Mouse (Mus musculus): ENCODE measurements around the gene Ncapd3. TPM values are rescaled to one million over a fixed set of nuclear protein-coding genes. Genes with fewer than 3 reads are reported as not detected.
A peak's percentile ranks its signal among the peaks of the same experiment; 100 is the strongest.

Ncapd3 gene
- polyA plus RNA-seq, 1 experiment from 2014 or later = 17.7 TPM

GRCm38 (mm10) chr9:27106081-27106480, 76.1 kb downstream of the Ncapd3 start:
- Histone ChIP-seq H3K4me3 (replicated peaks; ENCODE audit: low read length) (no peak overlapping the region), H3K27ac (no peak overlapping the region), H3K36me3 (replicated peaks; ENCODE audit: control insufficient read depth, insufficient read depth) (peaks cover 42% of the 10 kb centered on the region), H3K9me3 (ENCODE audit: control insufficient read depth, low read length) (no peaks in the 10 kb centered on the region), H3K27me3 (ENCODE audit: control insufficient read depth, insufficient read depth, low read length) (no peaks in the 10 kb centered on the region), H3K9ac (no peak overlapping the region), H3K4me1 (replicated peaks; ENCODE audit: control insufficient read depth, insufficient read depth, low read length) (0 out of 2 replicates have a peak, but pooled peaks cover 7% of the 10 kb centered on the region), H3K4me2 (replicated peaks) (no peak overlapping the region)
- peak; percentile 80 for DNase-seq (ENCODE audit: low spot score)
- peak; percentile 22; the same call in 1 of the 2 replicates for ATAC-seq (ENCODE audit: low FRiP score)
- WGBS = 45% methylated on average over 1 of the region's 1 CpGs

DNA sequence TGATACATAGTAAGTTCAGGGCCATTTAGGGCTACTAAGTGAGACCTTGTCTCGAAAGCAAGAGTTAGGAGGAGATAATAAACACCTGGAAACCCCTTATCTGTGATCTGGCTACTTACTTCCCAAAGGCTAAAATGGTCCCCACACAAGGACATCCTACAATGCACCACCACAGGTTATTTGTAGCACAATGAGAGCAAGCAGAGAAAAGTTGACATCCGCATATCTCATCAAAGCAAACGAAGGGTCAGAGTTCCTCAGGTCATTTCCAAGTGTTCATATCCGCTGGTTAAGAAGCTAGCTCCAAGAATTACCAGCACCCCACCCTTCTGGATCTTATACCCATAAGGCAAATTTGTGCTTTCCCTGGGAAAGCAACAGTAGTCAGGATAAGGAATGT, 78.5 kb downstream of the Ncapd3 start:
- H3K27me3 ChIP-seq (ENCODE audit: control insufficient read depth, insufficient read depth, low read length) = no peaks in the 10 kb centered on the region
- H3K4me1 ChIP-seq (replicated peaks; ENCODE audit: control insufficient read depth, insufficient read depth, low read length) = 0 out of 2 replicates have a peak, but pooled peaks cover 7% of the 10 kb centered on the region
- WGBS = 92% methylated on average over 4 of the region's 4 CpGs
- H3K4me2 ChIP-seq (replicated peaks) = no peak overlapping the region
- H3K9ac ChIP-seq = no peak overlapping the region
- no peak overlapping the region for H3K27ac ChIP-seq
- no peak overlapping the region for H3K4me3 ChIP-seq (replicated peaks; ENCODE audit: low read length)
- ATAC-seq (ENCODE audit: low FRiP score) (no peak), DNase-seq (ENCODE audit: low spot score) (no peak)
- no peaks in the 10 kb centered on the region for H3K9me3 ChIP-seq (ENCODE audit: control insufficient read depth, low read length)
- H3K36me3 ChIP-seq (replicated peaks; ENCODE audit: control insufficient read depth, insufficient read depth) = peaks cover 20% of the 10 kb centered on the region

DNA sequence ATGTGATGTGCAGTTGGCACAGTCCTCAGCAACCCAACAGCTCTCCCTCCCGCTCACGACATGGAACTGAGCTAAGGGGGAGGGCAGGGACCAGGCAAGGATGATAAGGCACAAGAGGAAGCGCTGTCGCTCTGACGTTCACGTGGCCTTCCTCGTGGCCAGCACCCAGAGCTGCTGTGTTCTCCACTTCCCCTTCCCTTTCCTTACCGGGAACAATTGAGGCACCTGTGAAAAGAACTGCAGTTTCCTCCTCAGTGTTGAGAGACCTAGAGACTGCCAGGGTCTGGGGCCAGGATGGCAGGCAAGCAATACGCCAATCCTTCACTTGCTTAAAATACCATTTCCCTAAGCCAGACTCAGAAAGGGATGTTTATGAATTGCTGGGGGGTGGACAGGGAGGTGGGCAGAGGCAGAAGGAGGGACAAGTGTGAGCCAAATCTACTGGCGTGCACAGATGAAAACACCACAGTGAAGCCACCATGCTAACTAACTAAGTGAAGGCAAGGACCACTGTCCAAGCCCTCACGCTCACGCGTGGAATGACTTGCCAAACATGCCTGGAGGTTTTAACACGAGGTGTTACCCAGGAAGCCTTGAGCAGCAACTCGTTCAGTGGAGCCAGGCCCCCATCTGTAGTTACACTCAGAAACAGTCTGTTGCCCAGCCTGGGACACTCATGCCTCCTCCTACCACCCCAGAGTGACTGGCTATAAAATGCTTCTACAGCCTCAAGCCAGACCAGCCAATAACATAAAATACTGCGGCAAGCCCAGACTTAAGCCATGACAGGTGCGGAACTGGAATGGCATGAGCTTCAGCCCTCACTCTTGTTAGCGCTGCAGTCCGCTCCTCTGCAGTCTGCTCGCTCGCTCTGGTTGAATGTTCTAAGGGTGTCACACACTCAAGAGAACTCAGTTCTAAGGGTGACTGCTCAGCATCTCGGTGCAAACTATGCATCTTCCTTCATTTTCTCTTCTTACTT, 79.8 kb downstream of the Ncapd3 start:
- no peak overlapping the region for H3K4me3 ChIP-seq (replicated peaks; ENCODE audit: low read length)
- H3K27me3 ChIP-seq (ENCODE audit: control insufficient read depth, insufficient read depth, low read length) = no peaks in the 10 kb centered on the region
- no peak overlapping the region for H3K4me2 ChIP-seq (replicated peaks)
- no peak for ATAC-seq (ENCODE audit: low FRiP score)
- H3K4me1 ChIP-seq (replicated peaks; ENCODE audit: control insufficient read depth, insufficient read depth, low read length) = 0 out of 2 replicates have a peak, but pooled peaks cover 7% of the 10 kb centered on the region
- H3K9ac ChIP-seq = no peak overlapping the region
- WGBS = 77% methylated on average over 22 of the region's 22 CpGs
- H3K9me3 ChIP-seq (ENCODE audit: control insufficient read depth, low read length) = no peaks in the 10 kb centered on the region
- H3K36me3 ChIP-seq (replicated peaks; ENCODE audit: control insufficient read depth, insufficient read depth) = peaks cover 6% of the 10 kb centered on the region; the same call in 1 of the 2 replicates
- no peak for DNase-seq (ENCODE audit: low spot score)
- H3K27ac ChIP-seq = no peak overlapping the region

GRCm38 (mm10) chr9:27110681-27111080, 80.7 kb downstream of the Ncapd3 start:
- 66% methylated on average over 5 of the region's 5 CpGs for WGBS
- no peaks in the 10 kb centered on the region for H3K27me3 ChIP-seq (ENCODE audit: control insufficient read depth, insufficient read depth, low read length)

DNA sequence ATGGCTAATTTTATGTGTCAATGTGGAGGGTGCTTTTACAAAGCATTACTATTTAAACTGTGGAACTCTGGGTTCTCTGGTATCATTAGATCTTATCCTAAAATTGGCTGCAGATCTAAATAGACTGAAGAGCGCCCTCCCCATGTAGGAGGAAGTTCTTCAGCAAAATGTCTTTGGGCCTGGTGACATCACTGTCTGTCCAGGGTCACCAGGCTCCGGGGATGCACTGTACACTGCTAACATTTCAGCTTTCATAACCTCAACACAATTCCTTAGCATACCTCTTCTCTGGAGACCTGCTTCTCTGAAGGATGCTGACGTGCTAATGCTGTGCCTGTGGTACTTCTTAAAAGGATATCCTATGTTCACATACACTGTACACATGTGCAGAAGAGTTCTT, 81.8 kb downstream of the Ncapd3 start:
- ATAC-seq (ENCODE audit: low FRiP score) (no peak), DNase-seq (ENCODE audit: low spot score) (no peak)
- no peaks in the 10 kb centered on the region for H3K27me3 ChIP-seq (ENCODE audit: control insufficient read depth, insufficient read depth, low read length)
- no peaks in the 10 kb centered on the region for H3K36me3 ChIP-seq (replicated peaks; ENCODE audit: control insufficient read depth, insufficient read depth)
- no peak overlapping the region for H3K4me2 ChIP-seq (replicated peaks)
- 0 out of 2 replicates have a peak, but pooled peaks cover 7% of the 10 kb centered on the region for H3K4me1 ChIP-seq (replicated peaks; ENCODE audit: control insufficient read depth, insufficient read depth, low read length)
- H3K9me3 ChIP-seq (ENCODE audit: control insufficient read depth, low read length) = no peaks in the 10 kb centered on the region
- H3K9ac ChIP-seq = no peak overlapping the region
- no peak overlapping the region for H3K4me3 ChIP-seq (replicated peaks; ENCODE audit: low read length)
- no peak overlapping the region for H3K27ac ChIP-seq
- WGBS = 88% methylated on average over 3 of the region's 3 CpGs

More at GRCm38 (mm10) chr9:27110681-27111080, 80.7 kb downstream of the Ncapd3 start:
- Histone ChIP-seq H3K4me3 (replicated peaks; ENCODE audit: low read length) (no peak overlapping the region), H3K4me1 (replicated peaks; ENCODE audit: control insufficient read depth, insufficient read depth, low read length) (0 out of 2 replicates have a peak, but pooled peaks cover 7% of the 10 kb centered on the region), H3K9ac (no peak overlapping the region), H3K27ac (no peak overlapping the region), H3K36me3 (replicated peaks; ENCODE audit: control insufficient read depth, insufficient read depth) (no peaks in the 10 kb centered on the region), H3K4me2 (replicated peaks) (no peak overlapping the region), H3K9me3 (ENCODE audit: control insufficient read depth, low read length) (no peaks in the 10 kb centered on the region)
- ATAC-seq (ENCODE audit: low FRiP score) (no peak), DNase-seq (ENCODE audit: low spot score) (no peak)

DNA sequence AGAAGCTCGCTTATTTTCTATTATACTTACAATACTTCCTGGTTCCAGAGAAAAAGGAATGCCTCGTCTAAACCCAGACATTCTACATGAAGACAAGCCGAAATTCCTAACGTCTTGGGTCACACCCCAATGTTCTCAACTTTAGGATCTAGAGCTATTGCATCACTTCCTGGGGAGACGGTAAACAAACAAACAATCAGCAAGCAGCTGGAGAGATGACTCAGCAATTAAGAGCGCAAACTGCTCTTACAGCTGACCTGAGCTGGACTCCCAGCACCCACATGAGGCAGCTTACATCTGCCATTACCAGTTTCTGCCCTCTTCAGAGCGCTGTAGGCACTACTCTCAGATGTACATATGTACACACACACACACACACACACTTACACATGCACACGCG, 91.3 kb downstream of the Ncapd3 start:
- no peaks in the 10 kb centered on the region for H3K36me3 ChIP-seq (replicated peaks; ENCODE audit: control insufficient read depth, insufficient read depth)
- no peak for ATAC-seq (ENCODE audit: low FRiP score)
- peaks cover 17% of the 10 kb centered on the region; the same call in 1 of the 2 replicates for H3K4me1 ChIP-seq (replicated peaks; ENCODE audit: control insufficient read depth, insufficient read depth, low read length)
- H3K9me3 ChIP-seq (ENCODE audit: control insufficient read depth, low read length) = no peaks in the 10 kb centered on the region
- WGBS = 91% methylated on average over 9 of the region's 9 CpGs
- no peaks in the 10 kb centered on the region for H3K27me3 ChIP-seq (ENCODE audit: control insufficient read depth, insufficient read depth, low read length)
- H3K4me3 ChIP-seq (replicated peaks; ENCODE audit: low read length) = no peak overlapping the region
- no peak overlapping the region for H3K9ac ChIP-seq
- H3K27ac ChIP-seq = no peak overlapping the region
- DNase-seq (ENCODE audit: low spot score) = no peak
- H3K4me2 ChIP-seq (replicated peaks) = no peak overlapping the region

DNA sequence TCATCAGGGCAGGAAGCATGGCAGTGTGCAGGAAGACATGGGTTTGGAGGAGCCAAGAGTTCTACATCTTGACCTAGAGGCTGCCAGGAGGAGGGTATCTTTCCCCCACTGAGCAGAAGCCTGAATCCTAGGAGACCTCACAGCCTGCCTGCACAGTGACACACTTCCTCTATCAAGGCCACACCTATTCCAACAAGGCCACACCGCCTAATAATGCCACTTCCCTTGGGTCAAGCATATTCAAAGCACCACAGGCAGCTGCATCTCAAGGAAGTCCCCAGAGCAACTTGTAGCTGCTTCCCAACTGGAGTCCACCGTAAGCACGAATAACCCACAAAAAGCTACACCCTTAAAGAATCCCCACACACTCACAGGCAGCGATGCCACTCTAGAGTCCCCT, 92.1 kb downstream of the Ncapd3 start:
- no peaks in the 10 kb centered on the region for H3K36me3 ChIP-seq (replicated peaks; ENCODE audit: control insufficient read depth, insufficient read depth)
- H3K4me1 ChIP-seq (replicated peaks; ENCODE audit: control insufficient read depth, insufficient read depth, low read length) = peaks cover 17% of the 10 kb centered on the region; the same call in 1 of the 2 replicates
- 83% methylated on average over 4 of the region's 4 CpGs for WGBS
- H3K9me3 ChIP-seq (ENCODE audit: control insufficient read depth, low read length) = no peaks in the 10 kb centered on the region
- DNase-seq (ENCODE audit: low spot score) = no peak
- no peak for ATAC-seq (ENCODE audit: low FRiP score)
- no peak overlapping the region for H3K9ac ChIP-seq
- H3K27me3 ChIP-seq (ENCODE audit: control insufficient read depth, insufficient read depth, low read length) = no peaks in the 10 kb centered on the region
- H3K27ac ChIP-seq = no peak overlapping the region
- no peak overlapping the region for H3K4me2 ChIP-seq (replicated peaks)
- H3K4me3 ChIP-seq (replicated peaks; ENCODE audit: low read length) = no peak overlapping the region

DNA sequence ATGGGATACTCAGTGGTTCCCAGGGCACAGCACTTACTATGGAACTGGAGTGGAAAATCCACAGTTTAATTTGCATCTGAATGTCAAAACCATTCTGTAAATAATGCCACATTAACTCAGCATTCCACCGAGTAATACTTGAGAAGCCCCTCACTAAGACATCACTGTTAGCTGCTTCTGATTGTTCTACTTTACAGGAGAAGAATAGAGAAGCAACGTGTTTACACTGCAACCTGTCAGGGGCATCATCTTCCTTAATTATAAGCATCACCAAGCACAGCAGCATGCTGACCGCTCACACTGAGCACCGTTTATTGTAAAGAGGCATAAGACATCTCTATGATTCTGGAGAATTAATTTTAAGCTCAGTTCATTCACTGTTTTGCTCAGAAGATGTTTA, 93.0 kb downstream of the Ncapd3 start:
- Histone ChIP-seq H3K4me3 (replicated peaks; ENCODE audit: low read length) (no peak overlapping the region), H3K27ac (peak overlapping the region; percentile 61; the same call in 1 of the 2 replicates), H3K9ac (no peak overlapping the region), H3K4me2 (replicated peaks) (peak overlapping the region; percentile 15; the same call in 1 of the 2 replicates), H3K36me3 (replicated peaks; ENCODE audit: control insufficient read depth, insufficient read depth) (no peaks in the 10 kb centered on the region), H3K9me3 (ENCODE audit: control insufficient read depth, low read length) (no peaks in the 10 kb centered on the region), H3K4me1 (replicated peaks; ENCODE audit: control insufficient read depth, insufficient read depth, low read length) (peaks cover 17% of the 10 kb centered on the region; the same call in 1 of the 2 replicates), H3K27me3 (ENCODE audit: control insufficient read depth, insufficient read depth, low read length) (no peaks in the 10 kb centered on the region)
- no peak for DNase-seq (ENCODE audit: low spot score)
- 28% methylated on average over 4 of the region's 4 CpGs for WGBS
- no peak for ATAC-seq (ENCODE audit: low FRiP score)

GRCm38 (mm10) chr9:27123947-27124346, 94.0 kb downstream of the Ncapd3 start:
- Histone ChIP-seq H3K4me2 (replicated peaks) (no peak overlapping the region), H3K27ac (no peak overlapping the region), H3K27me3 (ENCODE audit: control insufficient read depth, insufficient read depth, low read length) (no peaks in the 10 kb centered on the region), H3K9me3 (ENCODE audit: control insufficient read depth, low read length) (no peaks in the 10 kb centered on the region), H3K9ac (no peak overlapping the region), H3K4me3 (replicated peaks; ENCODE audit: low read length) (no peak overlapping the region), H3K36me3 (replicated peaks; ENCODE audit: control insufficient read depth, insufficient read depth) (no peaks in the 10 kb centered on the region), H3K4me1 (replicated peaks; ENCODE audit: control insufficient read depth, insufficient read depth, low read length) (peaks cover 17% of the 10 kb centered on the region; the same call in 1 of the 2 replicates)
- 93% methylated on average over 2 of the region's 2 CpGs for WGBS
- no peak for ATAC-seq (ENCODE audit: low FRiP score)
- no peak for DNase-seq (ENCODE audit: low spot score)
